Mouse (Mus musculus) lung, adult 2 months (tissue): ENCODE measurements around the gene Art4. TPM values are rescaled to one million over a fixed set of nuclear protein-coding genes. Genes with fewer than 3 reads are reported as not detected.

Source experiments
- DNase-seq: peaks from one replicate; pipeline ENCODE4 v3.0.0; 2022
- H3K4me1 ChIP-seq: fragments of 200-500 bp; 2 replicates; pipeline ENCODE4 v1.6.1; 2011; ENCODE audit warnings: low read length; ENCODE audit not compliant: control insufficient read depth, insufficient read depth
- H3K4me3 ChIP-seq: fragments of 200-500 bp; replicated peaks from 2 replicates; pipeline ENCODE3; 2011; ENCODE audit warnings: low read depth, mild to moderate bottlenecking, control low read depth, low read length; ENCODE audit errors: extremely low read depth
- CTCF ChIP-seq: fragments of 200-500 bp; IDR thresholded peaks from 2 replicates; pipeline ENCODE4 v1.5.1; 2011; ENCODE audit warnings: mild to moderate bottlenecking, low read length, control low read depth; ENCODE audit not compliant: insufficient read depth
- POLR2A ChIP-seq: fragments of 200-500 bp; IDR thresholded peaks from 2 replicates; pipeline ENCODE4 v1.6.1; 2011; ENCODE audit warnings: low read depth, mild to moderate bottlenecking, control low read depth, low read length, borderline replicate concordance; ENCODE audit errors: extremely low read depth
- WGBS: fragments of 180-500 bp; shearing (Covaris S2); methylation state at CpG from one replicate; pipeline ENCODE4 v1.1.7; 2018; 5-methylcytosine and 5-hydroxymethylcytosine counted together
- polyA plus RNA-seq: library from polyadenylated mRNA; depleted of rRNA; stranded (reverse); fragments of >200 nt; gene quantifications from 2 replicates; pipeline ENCODE4 v1.2.3, GENCODE M21; 2012; rRNA removed

Art4 gene
- 10.3 TPM in 2 replicates for polyA plus RNA-seq

DNA sequence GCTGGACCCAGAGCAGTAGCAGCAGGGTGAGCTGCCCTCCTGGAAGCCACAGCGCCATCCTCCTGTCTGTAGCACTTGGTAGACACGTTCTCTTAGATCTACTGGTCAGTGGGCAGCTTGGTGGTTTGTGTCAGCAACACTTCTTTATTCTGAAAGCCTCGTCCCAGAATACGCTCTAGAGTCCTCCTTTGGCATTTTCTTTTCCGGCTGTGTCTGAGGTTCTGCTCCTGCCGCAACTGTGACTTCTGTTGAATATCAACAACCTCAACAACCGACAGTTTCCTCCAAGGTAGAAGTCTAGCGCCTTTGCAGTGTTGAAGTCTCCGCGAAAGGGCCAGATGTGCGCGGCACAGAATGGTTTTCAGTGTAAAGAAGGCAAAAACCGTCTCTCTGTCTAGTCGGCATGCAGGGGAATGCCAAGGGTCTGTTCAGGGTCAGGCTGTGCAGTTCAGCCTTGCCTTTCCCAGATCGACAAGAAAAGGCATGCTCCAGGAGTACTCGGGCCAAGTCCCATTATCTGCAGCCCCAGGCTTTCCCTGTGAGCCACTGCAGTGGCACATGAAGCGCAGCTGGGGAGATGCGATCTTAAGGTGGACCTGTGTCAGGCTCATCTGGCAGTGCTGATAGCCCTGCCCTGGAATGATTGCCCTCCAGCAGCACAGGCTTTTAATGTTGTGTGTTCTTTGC, at the start of gene Art4:
TSS of gene Art4 (minus strand) at position 548 of the 687 bp plus-strand sequence.
- WGBS = 19% methylated on average over 18 of the region's 18 CpGs
- peak within 1 kb of the TSS; percentile 59 for H3K4me3 ChIP-seq
- DNase-seq = peak; percentile 23
- peak; percentile 30; the same call in 1 of the 2 replicates for TF ChIP-seq POLR2A
- no peak for TF ChIP-seq CTCF
- peaks cover 8% of the 10 kb centered on the region for H3K4me1 ChIP-seq

DNA sequence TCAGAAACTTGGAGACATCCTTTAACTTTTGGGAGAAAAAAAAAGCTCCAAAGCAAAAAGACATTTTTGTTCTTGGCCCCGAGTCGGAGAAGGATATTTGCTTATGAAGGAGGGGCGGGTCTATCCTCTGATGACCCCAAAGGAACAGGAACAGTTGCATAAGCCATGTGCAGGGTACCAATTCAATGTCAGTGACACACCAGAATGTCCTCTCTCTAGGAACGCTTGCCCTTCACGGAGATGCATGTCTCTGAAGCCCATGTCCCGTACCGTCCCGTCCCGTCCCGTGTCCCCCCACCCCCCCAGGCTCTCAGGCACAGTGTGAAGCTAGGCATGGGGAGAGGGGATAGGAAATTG, 49.4 kb upstream of the Art4 start:
- DNase-seq = no peak
- TF ChIP-seq POLR2A (no peak), CTCF (no peak)
- 56% methylated on average over 10 of the region's 10 CpGs for WGBS

DNA sequence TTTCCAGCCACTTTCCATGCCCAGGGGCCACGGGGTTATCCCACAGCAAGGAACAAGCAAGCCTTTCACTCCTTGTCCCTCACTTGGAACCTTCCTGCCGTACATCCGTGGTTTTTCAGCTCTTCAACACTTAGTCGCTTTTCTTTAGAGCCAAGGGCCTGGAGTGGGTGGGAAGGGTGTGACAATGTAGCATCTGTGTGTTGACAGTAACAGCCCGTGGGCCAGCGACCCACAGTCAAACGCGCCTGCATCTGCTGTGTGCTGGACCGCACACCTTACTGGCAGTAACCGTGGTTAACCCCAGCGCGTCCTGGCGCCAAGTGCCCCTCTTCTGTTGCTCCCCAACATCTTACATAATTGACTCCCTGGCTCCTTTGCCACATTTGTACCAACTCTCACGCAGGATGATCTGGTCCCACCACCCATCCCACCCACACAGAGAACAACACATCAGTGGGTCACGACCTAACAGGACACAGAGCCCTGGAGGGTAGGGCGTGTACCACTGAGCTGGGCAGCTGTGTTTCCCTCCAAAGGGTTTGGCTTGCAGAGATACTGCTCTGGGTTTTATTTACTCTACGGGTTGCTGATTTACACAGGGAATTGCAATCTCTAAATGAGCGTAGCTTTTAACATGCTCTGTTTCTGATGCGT, 48.9 kb upstream of the Art4 start:
- no peak for DNase-seq
- TF ChIP-seq POLR2A (no peak), CTCF (no peak)
- Histone ChIP-seq H3K4me1 (peaks cover 4% of the 10 kb centered on the region; the same call in 1 of the 2 replicates), H3K4me3 (no peak overlapping the region)
- 53% methylated on average over 19 of the region's 19 CpGs for WGBS

More for the DNA sequence above, 49.4 kb upstream of the Art4 start:
- Histone ChIP-seq H3K4me3 (no peak overlapping the region), H3K4me1 (peaks cover 4% of the 10 kb centered on the region; the same call in 1 of the 2 replicates)

DNA sequence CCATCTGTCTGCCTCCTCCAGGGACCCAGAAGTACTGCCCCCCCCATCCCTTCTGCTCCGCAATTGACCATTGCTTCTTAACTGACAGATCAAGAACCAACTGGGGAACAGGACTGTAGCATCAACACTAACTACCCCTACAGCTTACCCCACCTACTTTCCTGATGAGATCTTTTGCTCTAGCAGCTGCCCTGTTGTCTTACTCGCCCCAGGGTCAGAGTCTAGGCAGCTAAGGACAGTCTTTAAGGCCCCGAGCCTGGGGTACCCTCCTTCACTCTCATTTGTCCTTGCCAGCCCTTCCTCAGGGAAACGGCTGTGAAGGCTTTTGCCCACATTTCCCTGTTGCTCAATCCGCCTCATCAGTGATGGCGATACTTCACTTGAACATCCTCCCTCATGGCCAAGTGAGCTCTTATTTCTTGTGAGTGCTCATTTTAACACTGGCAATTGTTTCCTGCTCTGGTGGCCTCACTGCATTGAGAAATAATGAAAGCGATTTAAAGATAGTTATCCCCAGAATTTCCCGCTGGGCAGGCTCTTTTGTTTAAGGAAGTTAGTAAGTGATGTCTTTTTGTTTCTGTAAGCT, 46.4 kb upstream of the Art4 start:
- Histone ChIP-seq H3K4me1 (peaks cover 6% of the 10 kb centered on the region), H3K4me3 (no peak overlapping the region)
- DNase-seq = no peak
- WGBS = 39% methylated on average over 8 of the region's 8 CpGs
- TF ChIP-seq POLR2A (no peak), CTCF (no peak)

DNA sequence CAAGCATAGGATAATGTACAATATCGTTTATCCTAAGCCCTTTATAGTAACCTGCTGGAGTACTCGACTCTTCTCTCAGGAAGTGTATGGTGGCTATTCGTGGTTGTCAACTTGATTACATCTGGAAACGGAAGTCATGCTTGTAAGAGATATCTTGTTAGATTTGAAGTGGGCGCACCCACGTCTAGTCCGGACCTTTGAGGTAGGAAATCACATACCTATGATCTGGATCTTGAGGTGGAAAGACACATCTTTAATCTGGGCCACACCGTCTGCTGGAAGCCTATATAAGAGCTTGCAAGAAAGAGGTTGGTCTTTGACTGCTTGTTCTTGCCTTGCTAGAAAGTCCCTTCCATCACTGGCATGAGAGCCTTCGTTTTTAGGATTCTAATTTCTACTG, 45.0 kb upstream of the Art4 start:
- TF ChIP-seq CTCF (no peak), POLR2A (no peak)
- Histone ChIP-seq H3K4me3 (no peak overlapping the region), H3K4me1 (peaks cover 6% of the 10 kb centered on the region)
- DNase-seq = no peak
- 70% methylated on average over 9 of the region's 9 CpGs for WGBS

DNA sequence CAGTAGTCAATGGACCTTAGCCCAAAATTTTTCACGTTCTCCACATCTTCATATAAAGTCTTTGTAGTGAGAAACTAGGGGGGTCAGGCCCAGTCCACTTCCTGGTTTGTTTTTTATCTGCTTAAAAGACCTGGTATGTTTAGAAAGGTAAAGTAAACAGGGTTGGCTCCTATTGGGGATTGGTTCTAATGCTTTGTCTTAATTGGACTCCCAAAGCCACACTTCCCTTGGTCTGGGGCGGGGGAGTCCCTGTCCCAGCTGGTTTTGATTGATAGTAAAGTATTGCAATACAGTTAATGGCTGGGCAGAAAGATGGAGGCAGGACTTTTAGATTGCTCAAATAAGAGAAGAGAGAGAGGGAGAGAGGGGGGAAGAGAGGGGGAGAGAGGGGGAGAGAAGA, 43.5 kb upstream of the Art4 start:
- Histone ChIP-seq H3K4me1 (peaks cover 2% of the 10 kb centered on the region; the same call in 1 of the 2 replicates), H3K4me3 (no peak overlapping the region)
- TF ChIP-seq POLR2A (no peak), CTCF (no peak)
- WGBS = 57% methylated on average over 2 of the region's 2 CpGs
- DNase-seq = no peak

DNA sequence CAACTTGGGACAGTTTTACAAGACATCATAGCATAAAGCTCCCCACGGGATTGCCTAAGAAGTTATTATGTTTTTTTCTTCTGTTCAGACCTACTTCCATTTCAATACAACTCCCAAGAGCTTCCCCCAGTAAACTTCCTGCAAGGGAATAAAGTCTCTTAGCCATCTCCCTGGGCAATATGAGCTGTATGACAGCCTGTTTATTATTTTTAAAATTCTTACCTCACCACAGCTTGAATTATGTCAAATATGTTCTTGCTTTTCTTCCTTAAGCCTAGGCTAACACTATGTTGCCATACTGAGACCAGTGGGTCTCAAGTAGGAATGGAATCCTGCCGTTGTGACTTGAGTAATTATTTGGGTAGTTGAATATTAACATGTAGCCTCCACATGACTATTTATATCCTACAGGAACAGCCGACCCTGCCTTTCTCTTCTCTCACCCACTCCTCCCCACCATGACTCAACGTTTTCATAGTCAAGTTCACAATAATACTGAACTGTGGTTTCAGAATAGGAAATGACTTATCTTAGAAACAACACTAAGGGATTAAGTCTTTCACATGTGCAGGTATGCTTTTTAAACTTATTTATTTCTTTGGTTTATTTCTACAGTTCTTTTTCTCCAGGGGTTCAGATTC, 43.0 kb upstream of the Art4 start:
- WGBS = 16% methylated on average over 4 of the region's 4 CpGs
- DNase-seq = no peak
- H3K4me1 ChIP-seq = peaks cover 2% of the 10 kb centered on the region; the same call in 1 of the 2 replicates
- TF ChIP-seq POLR2A = no peak
- TF ChIP-seq CTCF = no peak
- no peak overlapping the region for H3K4me3 ChIP-seq

DNA sequence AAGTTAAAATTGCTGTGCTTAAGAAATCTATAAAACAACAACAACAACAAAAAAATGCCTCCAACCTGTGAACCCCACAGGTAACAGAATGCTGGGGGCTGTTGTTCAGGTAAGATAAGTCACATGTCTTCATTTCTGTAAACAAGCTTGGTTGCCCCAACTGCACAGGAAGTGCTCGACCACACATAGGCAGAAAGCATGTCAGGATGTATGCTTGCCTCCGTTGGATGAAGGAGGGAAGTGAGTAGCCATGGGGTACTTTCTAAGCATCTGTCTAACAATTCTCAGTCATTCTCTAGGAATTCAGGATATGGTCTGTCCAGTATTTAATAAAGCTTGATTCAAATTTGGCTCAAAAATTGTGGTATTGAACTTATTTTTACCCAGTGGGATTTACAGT, 41.4 kb upstream of the Art4 start:
- no peak for DNase-seq
- 41% methylated on average over 2 of the region's 2 CpGs for WGBS
- no peak for TF ChIP-seq POLR2A
- TF ChIP-seq CTCF = no peak
- Histone ChIP-seq H3K4me1 (peaks cover 7% of the 10 kb centered on the region; the same call in 1 of the 2 replicates), H3K4me3 (no peak overlapping the region)

DNA sequence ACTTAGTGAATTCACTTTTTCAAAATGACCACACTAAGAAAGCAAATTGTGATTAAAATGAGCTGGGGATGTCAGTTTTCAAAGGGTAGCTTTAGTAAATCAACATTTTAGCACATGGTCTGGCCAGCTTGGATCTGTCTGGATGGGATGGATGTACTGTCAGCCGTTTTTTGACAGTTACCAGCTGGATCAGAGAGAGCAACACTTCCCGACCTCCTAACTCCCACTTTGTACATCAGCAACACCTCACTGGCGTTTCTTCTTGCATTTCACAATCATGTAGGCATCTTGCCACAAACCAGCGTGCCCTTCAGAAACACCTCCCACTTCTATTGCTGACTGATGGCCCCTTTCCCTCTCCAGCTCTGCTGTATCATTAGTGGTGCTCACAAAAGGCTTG, 40.7 kb upstream of the Art4 start:
- WGBS = 31% methylated on average over 4 of the region's 4 CpGs
- TF ChIP-seq CTCF (no peak), POLR2A (no peak)
- DNase-seq = no peak
- peaks cover 7% of the 10 kb centered on the region; the same call in 1 of the 2 replicates for H3K4me1 ChIP-seq
- no peak overlapping the region for H3K4me3 ChIP-seq

DNA sequence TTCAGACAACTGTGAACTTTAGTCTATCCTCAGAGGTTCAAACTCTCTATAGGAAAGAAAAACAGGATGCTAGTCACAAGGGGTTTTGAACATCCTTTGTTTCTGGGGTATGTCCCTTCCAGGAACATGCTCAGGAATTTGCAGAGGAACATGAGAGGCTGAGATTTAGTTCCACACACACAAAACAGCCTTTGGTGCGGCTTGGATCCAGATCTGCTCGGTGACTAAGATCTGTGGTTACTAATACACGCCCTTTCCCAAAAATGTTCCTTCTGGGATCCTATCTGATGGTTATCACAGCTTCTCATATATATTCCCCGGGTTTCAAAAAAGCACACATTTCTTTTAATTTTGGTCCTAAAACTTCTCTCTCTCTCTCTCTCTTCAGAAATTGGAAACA, 40.3 kb upstream of the Art4 start:
- Histone ChIP-seq H3K4me1 (peaks cover 7% of the 10 kb centered on the region; the same call in 1 of the 2 replicates), H3K4me3 (no peak overlapping the region)
- TF ChIP-seq POLR2A (no peak), CTCF (no peak)
- no peak for DNase-seq
- 48% methylated on average over 4 of the region's 4 CpGs for WGBS
